Mouse (Mus musculus): ENCODE results near the gene Slx4.
A peak's percentile ranks its signal among the peaks of the same experiment; 100 is the strongest.
"Not testable (repeated sequence)": the region's sequence is repeated elsewhere in the genome, so short reads cannot be mapped to it uniquely, and the experiment has no call there.

The Slx4 gene

DNA sequence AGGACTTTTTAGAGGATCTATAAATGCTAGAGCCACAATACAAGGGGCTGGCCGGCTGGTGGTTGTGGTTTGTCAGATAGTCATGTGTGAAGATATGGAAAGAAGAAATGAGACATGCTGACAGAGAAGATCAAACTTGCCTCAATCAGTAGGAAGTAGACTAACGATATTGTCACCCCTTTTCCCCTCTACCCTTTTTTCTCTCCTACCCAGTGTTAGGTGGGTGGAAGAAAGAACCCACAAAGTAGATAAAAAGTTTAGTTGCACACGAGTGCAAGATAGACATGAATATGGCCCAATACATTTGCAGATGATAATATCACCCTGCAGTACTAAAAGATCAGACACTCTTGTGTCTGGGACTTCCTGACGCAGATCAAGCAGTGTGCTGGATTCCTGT is 15.2 kb downstream of the Slx4 start:
- DNase-seq = no peak

DNA sequence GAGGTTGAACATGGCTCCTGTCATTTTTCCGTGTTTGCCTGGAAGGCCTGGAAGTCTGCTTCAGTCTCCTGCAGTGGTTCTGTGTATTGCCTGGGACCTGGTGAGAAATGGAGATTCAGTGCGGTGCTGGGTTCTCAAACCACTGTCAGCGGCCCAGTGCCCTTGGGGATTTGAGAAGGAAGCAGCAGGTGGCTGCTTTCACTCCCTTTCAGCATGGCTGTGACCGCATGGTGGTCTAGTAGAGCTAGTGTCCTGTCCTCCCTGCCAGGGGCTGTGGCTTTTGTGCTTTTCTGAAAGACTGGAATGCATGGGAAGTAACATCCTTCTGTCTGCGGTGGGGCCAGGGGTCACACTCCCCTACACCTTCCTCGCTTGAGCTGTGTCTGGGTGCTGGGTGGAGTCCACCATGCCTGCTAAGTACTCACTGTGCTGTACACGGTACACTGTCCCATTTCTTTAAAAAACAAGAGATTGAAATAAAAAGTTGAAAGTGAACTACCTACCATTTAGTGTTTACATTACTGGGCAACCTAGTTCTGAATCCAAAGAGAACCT is 20.3 kb downstream of the Slx4 start:
- no peak for DNase-seq

DNA sequence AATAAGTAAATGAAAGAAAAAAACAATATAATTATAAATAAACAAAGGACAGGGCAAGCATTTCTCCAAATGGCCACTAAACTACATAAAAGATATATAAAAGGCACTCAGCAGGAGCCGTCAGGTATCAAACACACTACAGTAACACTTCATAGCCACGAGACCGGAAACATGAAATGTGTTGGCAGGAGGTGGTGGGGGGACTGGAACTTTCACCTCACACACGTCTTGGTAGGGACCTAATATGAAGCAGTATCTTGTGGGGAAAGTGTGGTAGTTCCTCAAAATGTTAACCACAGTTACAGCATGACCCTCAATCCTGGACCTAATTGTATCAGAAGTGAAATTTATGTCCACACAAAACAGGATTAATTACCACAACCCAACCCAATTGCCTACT is 21.4 kb downstream of the Slx4 start:
- DNase-seq = no peak

DNA sequence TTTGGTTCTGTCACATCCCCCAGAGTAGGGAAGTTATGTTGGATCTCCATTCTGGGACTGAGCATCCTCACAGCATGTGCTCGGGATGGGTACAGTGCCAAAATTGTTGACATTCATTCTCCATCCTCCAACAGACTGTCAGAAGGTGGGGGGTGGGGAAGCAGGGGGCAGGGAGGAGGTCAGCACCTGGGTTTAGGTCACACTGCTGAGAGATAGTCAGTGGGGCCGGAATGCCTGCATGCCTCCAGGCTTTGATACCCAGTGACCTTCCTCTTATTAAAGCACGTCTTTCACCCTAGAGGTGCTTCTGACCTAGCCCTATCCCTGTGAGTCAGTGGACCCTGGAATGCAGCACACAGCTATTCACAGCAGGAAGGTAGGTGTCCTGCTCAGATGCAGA is 26.9 kb downstream of the Slx4 start:
- DNase-seq = no peak

DNA sequence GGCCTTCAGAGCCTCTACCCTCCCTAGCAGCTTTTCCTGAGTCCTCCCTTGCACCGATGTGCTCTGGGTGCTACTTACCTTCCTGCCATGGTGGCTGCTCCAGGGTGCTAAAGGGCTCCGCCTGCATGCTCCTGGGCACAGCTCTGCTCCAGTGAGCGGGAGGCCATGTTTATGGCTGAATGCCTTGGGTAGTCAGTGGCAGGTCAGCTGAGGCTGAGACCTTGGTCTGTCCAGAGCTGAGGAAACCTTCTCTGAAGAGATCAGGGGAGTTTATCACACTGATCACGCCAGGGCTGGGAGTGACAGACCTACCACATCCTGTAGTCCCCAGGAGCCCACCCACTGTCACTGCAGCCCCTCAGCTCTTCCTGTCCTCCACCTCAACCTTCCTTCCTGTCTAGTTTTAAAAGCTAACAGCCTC is 27.3 kb downstream of the Slx4 start, which contains the start of gene Nlrc3:
TSS of gene Nlrc3 (minus strand) at position 382 of the 421 bp plus-strand sequence.
- peak; percentile 50 for DNase-seq

DNA sequence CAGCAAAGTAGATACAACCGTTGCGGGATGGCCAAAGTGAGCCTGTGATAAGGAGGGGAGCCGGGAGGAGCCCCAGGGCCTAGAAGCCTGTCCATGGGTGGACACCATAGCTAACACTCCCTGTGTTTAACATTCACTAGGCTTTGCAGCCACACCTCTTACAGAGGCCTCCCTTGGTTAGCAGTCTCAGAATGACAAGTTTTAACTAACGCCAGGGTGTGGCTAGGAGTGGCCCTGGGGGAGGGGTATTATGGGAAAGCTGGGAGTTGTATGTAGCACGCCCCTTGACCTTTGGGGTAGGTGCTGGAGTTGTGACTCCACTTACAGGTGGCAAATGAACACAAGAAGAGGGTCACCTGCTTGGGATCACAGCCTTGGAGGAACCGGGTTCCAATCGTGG is 27.9 kb downstream of the Slx4 start:
- DNase-seq = no peak

DNA sequence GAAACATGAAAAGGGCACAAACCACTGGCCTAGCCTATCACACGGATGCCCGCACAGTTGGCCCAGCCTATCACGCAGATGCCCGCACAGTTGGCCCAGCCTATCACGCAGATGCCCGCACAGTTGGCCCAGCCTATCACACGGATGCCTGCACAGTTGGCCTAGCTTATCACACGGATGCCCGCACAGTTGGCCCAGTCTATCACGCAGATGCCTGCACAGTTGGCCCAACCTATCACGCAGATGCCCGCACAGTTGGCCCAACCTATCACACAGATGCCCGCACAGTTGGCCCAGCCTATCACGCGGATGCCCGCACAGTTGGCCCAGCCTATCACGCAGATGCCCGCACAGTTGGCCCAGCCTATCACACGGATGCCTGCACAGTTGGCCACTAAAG is 29.1 kb downstream of the Slx4 start:
- DNase-seq = not testable (repeated sequence)

DNA sequence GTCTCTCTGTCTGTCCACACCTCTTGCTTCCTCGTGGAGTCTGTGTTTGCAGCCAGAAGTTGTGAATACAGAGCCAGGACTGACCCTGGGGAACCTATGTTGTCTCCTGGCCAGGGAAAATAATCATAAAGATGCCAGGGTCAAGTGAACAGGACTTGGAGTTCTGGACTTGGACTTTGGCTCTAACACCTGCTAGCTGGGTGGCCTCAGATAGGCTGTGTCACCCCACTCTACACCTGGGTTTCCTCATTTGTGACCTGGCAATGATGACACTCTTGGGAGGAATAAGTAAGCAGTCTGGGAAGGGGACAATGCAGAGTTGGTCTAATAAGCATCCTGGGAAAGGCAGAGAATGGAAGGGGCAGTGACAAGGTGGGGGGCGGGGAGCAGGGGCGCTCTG is 38.0 kb downstream of the Slx4 start:
- DNase-seq = no peak

DNA sequence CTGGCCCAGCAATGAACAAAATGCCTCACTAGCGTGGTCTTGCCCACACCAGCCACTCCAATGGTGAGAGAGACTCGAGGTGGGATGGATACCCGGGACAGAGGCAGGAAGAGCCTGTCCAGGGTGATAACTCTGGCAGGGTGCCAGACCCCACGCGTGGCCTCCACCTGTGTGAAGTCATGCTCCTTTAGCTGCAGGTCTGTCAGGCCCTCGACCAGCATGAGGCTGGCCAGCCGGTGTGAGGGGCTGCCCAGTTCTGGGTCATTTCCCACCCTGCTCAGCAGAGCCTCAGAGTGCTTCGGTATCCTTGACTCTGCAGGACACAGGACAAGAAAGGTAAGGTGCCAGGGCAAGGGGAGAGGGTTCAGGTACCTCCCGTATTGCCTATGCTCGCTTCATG is 38.6 kb downstream of the Slx4 start:
- DNase-seq = no peak

DNA sequence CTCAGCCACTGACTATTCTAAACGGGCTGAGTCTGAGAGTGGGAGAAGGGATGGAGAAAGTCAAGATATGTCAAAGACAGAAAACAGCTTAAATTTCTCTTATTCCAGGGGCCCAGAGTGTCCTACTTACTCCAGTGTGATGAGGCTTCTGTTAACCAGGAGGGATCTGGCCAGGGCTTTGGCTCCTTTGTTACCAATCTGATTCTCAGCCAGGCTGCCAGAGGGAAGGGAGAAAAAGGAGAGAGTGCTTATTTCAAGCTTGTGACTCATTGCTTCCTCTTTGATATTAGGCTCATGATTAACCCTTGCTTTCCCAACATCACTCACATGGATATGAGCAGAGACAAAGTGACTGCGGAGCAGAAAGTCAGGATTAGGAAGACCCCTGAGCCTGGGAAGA is 44.3 kb downstream of the Slx4 start:
- DNase-seq = no peak

DNA sequence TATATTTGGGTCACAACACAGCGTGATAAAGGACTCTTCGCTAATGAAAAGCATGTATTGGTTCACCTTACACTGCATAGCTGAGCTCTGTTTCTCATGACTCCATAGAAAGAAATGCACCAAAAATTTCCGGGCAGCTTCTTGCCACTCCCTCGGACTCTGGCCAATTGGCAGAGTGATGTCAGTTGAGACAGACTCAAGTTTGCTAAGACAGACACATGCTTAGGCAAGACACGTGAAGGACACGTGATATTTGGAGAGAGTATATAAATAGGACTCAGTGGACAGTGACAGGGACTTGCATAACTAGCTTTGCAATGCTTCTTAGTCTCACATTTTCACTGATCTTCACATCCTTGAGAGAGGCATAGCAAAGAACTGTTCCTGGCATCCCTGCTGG is 47.2 kb downstream of the Slx4 start:
- DNase-seq = no peak

DNA sequence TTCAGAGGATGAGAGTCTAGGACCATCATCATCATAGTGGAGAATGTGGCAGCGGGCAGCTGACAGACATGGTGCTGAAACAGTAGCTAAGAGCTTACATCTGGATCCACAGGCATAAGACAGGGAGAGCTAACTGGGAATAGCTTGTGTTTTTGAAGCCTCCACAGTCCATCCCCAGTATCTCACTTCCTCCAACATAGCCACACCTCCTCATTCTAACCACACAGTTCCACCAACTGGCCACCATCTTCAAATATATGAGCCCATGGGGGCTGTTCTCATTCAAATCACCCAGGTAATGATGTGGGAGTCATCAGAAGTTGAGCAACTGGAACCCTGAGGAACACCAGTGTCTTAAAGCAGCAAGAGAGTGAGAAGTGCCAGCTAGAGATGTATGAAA is 52.4 kb downstream of the Slx4 start:
- DNase-seq = no peak

DNA sequence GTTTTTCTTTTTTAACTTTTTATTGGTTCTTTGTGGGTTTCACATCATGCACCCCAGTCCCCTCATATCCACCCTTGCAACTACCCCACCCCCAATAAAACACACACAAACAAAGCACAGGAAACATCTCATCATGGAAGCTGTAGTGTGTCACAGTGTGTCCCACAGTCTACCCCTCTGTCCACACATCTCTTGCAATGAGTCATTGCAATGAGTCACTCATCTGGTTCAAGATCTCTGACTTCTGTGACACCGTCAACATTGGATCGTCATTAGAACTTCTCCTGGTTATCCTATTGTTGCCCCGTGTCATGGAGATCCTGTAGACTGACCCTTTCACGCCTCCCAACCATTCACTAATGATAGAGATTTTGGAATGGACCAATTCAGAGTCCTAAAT is 68.9 kb downstream of the Slx4 start:
- DNase-seq = no peak

DNA sequence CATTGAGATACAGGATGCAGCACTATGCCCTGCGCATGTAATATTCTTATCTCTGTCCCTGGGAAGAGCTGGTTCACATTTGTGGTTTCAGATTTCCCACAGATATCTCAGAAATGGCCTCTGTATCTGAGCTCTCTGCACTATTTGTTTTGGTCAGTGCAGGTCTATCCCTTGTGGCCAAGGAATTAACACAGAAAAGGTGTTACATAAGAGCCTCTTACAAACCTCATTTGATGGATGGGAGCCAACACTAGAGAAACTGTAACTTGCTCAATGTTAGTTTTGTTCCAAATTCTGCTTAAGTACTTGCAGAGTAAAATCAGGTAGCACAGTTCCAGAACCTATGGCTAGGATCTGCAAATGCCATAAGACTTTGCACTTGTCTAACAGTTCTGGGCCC is 69.5 kb downstream of the Slx4 start:
- DNase-seq = peak; percentile 26

DNA sequence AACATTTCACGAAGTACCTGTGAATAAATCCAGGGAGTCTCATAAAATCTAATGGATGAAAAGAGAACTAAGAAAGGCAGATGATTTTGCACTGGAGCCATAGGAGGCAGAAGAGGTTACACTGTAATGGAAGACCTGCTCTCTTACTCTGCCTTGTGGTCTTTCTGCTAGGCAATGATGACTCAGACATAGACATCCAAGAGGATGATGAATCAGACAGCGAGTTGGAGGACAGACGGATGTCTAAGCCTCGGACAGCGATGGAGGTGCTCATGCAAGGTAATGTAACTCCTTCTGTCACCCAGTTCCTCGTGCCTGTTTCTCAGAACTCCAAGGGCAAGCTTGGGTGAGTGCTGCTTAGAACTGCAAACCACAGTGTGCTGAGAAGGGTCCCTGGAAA is 70.0 kb downstream of the Slx4 start:
- DNase-seq = no peak

DNA sequence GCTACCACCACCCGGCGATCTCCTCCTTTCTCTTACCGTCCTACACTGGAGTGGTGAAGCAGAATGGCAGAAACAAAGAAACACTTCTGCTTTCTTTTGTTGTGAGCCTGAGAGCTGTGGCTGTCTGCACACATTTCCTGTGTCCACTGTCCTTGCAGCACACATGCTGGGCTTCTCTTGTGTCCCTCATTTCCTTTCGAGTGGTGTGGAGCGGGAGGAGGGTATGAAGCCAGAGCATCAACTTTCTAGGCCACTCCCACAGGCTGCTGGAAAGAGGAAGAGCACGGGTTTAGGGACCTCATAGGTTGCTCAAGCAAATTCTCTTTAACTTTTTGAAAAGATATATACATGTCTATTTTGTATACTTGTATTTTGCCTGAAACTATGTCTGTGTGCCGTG is 74.4 kb downstream of the Slx4 start:
- no peak for DNase-seq
